Mouse (Mus musculus) testis, adult 2 months (tissue): Measurements from ENCODE around the gene Dusp14.

Experiments
- CTCF ChIP-seq: fragments of 200-500 bp; IDR thresholded peaks from 2 replicates; pipeline ENCODE4 v1.5.1; 2012; ENCODE audit warnings: low read depth, mild to moderate bottlenecking, inconsistent platforms, low read length, moderate library complexity; ENCODE audit not compliant: control insufficient read depth, insufficient read depth, insufficient replicate concordance
- POLR2A ChIP-seq: fragments of 200-500 bp; IDR thresholded peaks from 2 replicates; pipeline ENCODE4 v1.6.1; 2012; ENCODE audit warnings: low read depth, mild to moderate bottlenecking, inconsistent platforms, low read length, moderate library complexity; ENCODE audit not compliant: control insufficient read depth

DNA sequence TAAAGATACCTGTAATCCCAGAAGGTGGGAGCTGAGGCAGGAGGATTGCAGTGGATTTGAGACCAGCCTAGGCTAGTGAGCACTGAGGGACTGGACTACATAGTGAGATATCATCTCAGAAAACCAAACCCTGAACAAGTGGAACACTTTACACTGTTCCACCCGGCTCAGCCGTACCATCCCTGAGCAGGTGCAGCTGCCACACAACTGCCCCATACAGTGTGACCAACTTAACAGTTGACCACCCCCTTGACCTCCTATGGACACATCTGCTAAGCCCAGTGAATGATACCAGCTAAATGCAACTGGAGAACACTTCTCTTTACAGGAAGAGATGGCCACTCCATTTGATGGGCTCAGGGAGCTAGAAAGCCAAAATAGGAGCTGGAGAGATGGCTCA is 11.6 kb downstream of the Dusp14 start:
- TF ChIP-seq POLR2A (no peak), CTCF (no peak)
